Mouse (Mus musculus) liver, postnatal 0 days (tissue): Measurements from ENCODE around the gene Brinp3.

Experiments
- CTCF ChIP-seq: sonication (generic); IDR thresholded peaks from 2 replicates; pipeline ENCODE4 v1.5.1; 2016; ENCODE audit warnings: antibody characterized with exemption, low read depth
- EP300 ChIP-seq: IDR thresholded peaks from 2 replicates; pipeline ENCODE4 v1.6.1; 2016; ENCODE audit warnings: antibody characterized with exemption, low read depth, mild to moderate bottlenecking

GRCm38 (mm10) chr1:146494221-146494620, 339 bp upstream of the Brinp3 start:
- TF ChIP-seq CTCF: no peak
- no peak for TF ChIP-seq EP300
